Mouse (Mus musculus): Measurements from ENCODE around the gene Ikzf3. TPM values are rescaled to one million over a fixed set of nuclear protein-coding genes. Genes with fewer than 3 reads are reported as not detected.

Ikzf3 gene
- polyA plus RNA-seq, 2 experiments from 2014 or later, result 95.8 to 124 TPM

DNA sequence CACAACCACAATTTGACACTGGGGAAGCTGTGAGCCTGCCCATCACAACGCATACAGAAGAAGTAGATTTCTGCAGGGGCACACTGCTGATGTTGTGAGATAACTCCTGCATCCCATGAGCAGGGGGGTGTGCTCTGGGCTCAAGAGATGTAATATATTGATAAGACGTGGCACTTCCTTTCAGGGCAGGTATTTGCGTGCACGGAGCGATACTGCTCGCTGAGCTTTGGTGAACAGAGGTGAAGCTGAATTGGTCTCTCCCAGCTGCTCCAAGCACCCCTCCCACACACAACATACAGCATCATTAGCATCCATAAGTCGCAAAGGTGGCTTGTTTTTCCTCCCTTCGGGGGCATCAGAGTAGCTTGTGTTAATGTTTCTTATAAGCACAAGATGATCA, 35.7 kb downstream of the Ikzf3 start:
- ATAC-seq, result peak; percentile 64

DNA sequence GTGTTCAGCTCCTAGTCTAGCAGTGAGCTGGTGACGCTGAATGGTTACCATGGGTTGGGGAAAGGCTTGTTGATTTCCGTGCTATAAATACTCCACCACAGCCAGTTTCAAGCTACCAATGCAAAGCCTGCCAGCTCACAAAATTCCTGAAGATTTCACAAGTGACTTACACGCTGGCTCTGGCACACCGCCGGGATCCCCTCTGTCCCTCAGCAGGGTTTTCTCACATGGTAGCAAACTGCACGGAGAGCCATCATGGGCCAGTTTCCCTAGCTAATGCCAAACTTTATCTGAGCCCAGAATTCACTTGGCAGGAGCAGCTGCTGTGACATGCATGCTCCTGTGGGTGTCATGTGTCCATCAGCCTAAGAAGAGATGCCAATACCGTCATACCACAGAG, 36.4 kb downstream of the Ikzf3 start:
- no peak for ATAC-seq

DNA sequence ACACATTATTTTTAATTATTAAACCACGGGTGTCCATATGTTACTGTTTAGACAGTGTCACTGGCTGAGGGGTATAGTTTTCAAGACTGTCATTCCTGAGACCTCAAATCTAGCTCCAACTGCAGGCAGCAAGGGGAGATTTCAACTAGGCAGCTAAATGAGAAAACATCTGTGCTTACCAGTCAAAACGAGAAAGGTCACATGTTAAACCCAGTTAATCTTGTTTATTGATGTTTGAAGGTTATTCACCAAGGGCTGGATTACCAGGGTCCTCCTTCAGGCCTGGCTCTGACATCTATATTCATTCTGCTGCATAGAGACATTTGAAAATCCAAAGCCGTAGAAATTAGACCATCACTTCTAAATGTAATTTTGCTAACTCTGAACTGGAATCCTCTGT, 40.9 kb downstream of the Ikzf3 start:
- ATAC-seq, result no peak

GRCm38 (mm10) chr11:98497388-98498288, 48.2 kb downstream of the Ikzf3 start:
- peak; percentile 75 for ATAC-seq

GRCm38 (mm10) chr11:98495176-98495719, 50.6 kb downstream of the Ikzf3 start:
- ATAC-seq, result no peak

- no peak for ATAC-seq
Measured at GRCm38 (mm10) chr11:98493394-98493793, 52.4 kb downstream of the Ikzf3 start.

DNA sequence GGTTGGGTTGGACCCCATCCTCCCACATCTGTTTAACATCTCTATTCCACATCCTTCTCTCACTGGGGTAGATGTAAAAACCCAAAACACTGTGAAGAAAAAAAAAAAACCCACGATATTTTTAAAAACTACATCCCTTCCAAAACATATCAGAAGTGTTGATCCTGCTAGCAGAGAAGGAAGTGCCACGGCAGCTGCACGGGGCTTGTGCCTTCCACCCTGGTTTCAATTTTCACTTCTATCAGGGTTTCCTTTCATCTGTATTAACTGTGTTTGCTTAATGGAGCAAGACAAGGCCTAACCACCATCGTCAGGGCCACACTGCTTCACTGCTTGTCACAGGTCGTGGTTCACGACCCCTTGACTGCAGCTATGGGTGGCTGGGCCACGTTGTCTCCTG, 52.9 kb downstream of the Ikzf3 start:
- ATAC-seq, result peak; percentile 54

DNA sequence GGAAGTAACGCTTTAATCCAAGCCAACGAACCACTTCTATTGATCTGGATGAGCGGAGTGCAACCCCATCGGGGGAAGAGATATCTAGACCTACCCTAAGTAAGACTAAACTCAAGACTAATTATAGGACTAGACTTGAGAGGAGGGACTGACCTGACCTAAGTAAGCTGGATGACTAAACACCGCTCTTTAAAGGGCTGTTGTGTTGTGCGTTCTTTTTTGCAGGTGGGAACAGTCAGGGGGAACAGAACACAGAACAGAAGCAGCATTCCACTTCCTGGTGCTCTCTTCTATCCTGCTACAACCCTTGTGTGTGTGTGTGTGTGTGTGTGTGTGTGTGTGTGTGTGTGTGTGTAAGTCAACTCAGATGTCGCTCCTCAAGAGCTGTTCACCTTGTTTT, 54.3 kb downstream of the Ikzf3 start:
- no peak for ATAC-seq

- ATAC-seq, result peak; percentile 21
Measured at GRCm38 (mm10) chr11:98488540-98489234, 57.1 kb downstream of the Ikzf3 start.

DNA sequence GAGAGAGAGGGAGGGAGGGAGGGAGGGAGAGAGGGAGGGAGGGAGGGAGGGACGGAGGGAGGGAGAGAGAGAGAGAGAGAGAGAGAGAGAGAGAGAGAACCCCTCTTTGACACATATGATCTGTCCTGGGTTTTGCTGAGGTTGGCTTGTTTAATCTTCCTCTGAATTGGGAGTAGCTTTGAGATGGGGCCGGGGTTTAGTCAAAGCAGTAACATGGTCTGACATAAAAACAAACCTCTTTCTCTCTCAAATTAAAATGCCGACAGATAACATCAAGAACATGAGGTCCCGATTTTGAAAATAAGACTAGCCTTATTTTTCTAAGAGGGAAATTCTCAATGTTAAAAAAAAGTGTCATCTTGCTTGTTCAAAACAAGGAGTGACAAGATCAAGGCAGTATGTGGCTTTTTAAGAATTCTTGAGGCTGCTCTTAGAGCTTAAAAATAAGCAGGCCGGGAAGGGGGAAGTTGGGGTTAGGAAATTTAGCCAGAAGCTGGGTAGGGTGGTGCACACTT, 58.2 kb downstream of the Ikzf3 start:
- peak; percentile 45 for ATAC-seq

DNA sequence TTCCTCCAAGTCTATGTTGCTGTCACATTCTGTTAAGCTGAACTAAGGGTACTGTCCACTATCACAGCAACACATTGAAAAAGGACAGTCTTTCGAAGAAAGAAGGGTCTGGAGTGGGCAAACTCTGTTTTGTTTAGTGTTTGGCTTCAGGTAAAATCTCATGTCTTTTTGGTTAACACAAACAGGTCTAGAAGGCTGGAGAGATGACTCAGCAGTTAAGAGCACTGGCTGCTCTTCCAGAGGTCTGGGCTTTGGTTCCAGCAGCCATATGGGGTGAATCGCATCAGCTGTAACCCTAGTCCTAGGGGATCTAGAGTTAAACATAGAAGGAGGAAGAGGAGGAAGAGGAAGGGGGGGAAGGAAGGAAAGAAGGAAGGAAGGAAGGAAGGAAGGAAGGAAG, 60.1 kb downstream of the Ikzf3 start:
- no peak for ATAC-seq

- ATAC-seq, result no peak
Measured at GRCm38 (mm10) chr11:98482067-98482466, 63.8 kb downstream of the Ikzf3 start.

DNA sequence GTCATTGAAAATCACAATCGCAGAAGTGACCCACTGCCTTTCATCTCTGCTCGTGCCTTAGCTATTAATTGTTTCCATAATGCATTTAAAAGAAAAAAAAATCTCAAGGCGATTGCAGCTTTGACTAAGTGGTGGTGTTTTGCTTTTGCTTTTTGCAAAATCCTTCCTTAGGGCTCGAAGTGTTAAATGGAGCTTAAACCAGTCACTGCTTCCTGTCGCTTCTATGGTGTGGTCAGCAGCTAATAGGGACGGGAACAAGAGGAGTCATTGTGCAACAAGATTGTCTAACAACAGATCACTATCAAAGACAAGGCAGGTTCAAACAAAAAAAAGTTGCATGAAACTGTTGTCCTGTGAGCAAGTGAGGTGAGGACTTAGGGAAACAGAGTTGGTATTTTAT, 64.6 kb downstream of the Ikzf3 start:
- no peak for ATAC-seq

DNA sequence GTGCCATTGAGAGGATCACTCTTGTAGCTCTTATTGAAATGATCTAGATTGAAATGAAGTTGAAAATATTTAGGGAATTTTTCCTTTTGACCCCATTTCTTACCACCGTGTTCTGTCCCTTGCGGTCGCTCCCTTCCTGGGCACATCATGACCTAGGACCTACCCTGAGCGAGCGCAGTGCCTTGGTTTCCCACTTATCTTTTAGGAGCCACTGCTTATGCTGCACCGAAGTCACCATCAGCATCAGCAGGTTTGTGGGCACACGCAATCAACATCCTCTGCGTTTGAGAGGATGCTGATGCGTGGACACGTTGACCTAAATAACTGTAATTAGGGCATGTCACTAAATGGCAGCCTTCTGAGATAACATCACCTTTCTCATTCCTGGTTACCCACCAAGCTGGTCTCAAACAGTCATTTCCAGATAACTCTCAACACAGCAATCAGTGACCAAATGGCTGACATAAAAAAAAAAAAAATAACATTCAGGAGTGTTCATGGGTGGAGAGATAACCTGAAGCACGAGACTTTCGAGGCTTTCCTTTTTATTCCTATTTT, 65.8 kb downstream of the Ikzf3 start:
- peak; percentile 20 for ATAC-seq

DNA sequence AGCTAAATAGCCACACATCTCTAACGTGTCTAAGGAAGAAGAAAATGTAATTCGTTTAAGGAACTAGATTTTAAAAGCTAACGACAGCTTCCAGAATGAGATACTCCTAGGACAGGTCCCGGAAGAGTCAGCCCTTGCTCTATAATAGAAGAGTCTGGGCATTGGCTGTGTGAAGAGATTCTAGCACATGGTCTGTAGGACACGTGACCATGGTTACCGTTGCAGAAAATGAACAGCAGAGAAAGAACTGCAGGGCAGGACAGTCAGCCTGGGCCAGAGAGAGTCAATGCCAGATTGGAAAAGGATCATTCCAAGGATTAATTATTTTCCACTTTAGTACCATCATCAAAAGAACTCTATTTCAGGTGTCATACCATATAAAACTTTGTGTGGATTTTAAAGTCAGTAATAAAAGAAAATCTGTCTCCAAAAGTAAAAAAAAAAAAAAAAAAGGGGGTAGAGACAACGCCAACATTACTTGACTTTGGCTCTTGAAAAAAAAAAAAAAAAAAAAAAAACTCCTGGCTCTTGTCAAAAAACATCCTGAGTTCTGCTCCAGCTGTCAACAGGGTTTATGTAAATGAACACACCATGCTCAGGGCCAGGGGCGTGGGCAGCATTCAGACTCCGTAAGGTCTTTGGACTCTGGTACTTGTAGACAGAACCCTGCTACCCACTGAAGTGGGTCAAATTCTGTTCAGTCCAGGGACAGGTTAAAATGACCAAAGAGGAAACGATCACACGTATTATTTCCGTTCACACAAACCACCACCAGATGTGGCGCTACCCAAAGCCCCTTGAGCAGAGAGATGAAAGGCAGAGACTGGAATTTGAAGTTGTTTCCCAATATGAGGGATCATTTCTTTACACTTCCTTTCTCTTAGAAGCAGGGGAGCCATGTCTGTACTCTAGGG, 66.5 kb downstream of the Ikzf3 start:
- no peak for ATAC-seq

DNA sequence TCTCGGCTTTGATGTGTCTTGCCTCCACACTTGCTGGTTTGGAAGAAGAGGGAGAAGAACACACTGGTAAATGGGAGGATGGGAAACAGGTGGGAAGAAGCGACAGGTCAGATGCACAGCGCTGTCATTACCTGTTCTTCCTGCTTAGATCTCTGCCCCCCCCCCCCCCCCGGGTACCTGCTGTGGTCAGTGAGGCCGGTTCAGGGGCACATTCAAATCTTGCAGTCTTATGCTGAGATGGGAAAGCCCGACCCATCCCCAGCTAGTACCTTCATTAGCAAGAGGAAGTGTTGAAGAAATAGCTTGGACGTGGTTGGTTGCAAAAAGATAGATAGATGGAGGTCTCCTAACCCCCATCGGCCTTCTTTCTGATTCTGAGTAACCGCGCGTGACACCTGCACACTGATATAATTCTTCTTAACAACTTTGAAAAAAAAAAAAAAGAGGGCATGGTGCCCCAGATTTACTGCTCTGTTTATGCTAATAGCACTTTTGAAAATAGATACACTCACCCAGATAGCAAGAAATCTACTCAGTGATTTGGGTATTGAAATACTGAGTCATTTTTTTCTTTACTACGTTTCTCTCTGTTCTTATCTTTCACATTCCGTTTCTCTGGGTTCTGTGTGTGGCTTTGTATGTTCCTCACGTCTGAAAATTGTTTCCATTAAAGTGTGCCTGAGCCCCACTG, 68.7 kb downstream of the Ikzf3 start:
- ATAC-seq, result peak; percentile 37

DNA sequence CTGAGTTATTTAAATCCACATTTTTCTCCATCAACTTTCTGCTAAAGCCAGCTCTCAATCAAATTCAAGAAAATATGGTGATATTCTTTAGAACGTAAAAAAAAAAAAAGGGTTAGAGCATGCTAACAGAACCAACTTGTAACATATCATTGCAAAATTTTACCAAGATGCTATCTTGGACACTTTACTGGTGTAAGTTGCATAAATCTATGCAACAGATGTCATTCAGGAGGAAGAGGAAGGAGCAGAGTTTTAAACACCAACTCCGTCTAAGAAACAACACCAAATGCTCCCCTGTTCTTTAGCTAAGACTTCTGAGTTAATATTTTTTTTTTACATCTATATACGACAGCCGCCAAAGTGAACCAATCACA, 69.4 kb downstream of the Ikzf3 start:
- ATAC-seq, result no peak

DNA sequence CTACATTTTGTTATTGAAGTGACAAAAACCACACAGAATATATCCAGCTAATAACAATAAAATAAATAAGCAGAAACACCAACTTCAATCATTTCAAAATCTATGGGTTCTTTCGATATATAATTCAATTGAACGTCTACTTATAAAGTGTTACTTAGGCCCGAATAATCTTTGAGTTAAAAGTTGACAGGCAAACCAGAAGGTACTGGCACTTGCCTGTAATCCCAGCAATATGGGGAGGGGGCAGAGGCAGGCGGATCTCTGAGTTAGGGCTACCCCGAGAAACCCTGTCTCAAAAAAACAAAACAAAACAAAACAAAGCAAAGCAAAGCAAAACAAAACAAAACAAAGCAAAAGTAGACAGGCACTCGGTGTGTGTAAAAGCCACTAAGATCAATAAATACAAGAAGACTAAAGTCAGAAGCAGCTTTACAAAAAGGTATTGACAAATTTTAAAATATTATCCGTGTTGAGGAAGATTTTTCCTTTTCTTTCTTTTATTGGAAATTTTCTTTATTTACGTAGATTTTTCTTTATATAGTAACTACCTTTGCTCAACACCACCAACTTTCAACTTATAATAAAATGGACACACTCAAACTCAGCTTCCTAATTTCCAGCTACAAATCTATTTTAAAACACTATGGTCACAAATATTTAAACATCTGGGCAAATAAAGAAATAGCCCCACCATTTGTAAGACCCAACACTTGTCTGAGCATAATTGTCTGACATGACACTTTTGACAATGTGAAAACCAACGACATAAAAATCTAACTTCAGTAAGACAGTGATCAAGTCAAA, 70.0 kb downstream of the Ikzf3 start:
- ATAC-seq, result no peak

DNA sequence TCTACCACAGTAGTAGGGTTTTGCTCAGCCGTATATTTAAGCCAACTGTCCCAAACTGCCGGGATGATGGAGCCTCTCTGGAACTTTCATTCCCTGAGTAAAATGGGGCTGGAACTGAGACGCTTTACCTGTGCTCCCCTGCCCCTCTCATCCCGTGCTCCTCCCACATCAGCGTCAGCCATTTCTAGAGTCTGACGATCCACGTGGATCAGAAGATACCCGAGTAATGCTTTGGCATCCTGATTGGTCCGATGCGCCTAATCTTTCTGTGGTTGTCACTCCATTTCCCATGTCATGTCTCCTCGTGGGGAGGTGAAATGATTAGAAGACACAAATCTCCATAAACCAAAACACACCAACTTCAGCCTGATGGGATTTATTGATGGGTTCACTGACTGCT, 70.9 kb downstream of the Ikzf3 start:
- ATAC-seq, result no peak

DNA sequence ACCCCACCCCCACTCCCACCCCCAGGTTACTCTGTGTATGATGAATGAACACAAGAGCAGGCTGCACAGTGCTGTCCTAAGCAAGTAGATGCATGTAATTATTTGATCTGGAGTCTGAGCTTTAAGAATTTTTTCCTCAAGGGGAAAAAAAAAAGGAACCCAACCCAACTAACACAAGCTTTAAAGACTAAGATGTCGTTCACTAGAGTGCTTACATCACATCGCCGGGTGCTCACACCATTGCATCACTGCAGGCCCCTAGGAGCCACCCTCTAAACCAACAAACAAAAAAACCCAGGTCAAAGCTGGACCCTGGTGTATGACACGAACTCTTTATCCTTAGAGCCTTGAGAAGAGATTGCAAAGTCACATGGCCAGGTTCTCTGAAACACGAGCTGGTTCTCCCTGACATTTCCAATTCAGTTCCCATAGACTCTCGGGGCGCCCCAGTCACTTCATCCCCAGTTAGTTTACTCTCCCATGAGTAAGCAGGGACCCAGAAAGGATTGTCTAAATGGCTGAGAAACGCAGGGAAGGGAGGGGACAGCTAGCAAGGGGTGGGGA, 71.8 kb downstream of the Ikzf3 start:
- no peak for ATAC-seq

Measured in activated CD4-positive, CD25-positive, alpha-beta regulatory T cell, adult 4 months (primary cell).